Mouse (Mus musculus) retina, postnatal 1 day (tissue): Measurements from ENCODE around the gene Tra2a.
"Not testable (repeated sequence)": the region's sequence is repeated elsewhere in the genome, so short reads cannot be mapped to it uniquely, and the experiment has no call there.

Source experiments
- DNase-seq: peaks from one replicate; pipeline ENCODE4 v3.0.0-alpha.2; 2012

Gene Tra2a

GRCm38 (mm10) chr6:49263847-49264243 is at the start of gene Tra2a:
TSS of gene Tra2a (minus strand) at chr6:49264033.
- peak; percentile 98 for DNase-seq

GRCm38 (mm10) chr6:49298286-49298685 is 34.5 kb upstream of the Tra2a start:
- no peak for DNase-seq

DNA sequence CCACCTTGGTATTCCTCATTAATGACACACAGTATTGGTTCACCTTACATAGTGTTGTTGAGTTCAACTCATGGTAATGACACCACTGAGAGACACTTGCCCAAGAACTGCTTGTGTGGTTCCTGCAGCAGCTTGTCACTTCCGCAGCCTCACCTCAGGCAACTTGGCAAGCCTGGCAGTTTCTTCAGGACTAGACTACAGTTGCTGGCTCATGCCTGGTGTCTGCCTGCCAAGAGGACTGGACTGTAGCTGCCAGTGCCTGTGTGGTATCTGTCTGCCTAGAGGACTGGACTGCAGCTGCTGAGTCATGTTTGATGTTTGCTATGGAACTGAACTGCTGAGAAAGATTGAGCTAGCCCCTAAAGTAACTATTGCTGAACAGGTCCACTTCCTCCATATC is 18.3 kb upstream of the Tra2a start:
- DNase-seq = no peak

DNA sequence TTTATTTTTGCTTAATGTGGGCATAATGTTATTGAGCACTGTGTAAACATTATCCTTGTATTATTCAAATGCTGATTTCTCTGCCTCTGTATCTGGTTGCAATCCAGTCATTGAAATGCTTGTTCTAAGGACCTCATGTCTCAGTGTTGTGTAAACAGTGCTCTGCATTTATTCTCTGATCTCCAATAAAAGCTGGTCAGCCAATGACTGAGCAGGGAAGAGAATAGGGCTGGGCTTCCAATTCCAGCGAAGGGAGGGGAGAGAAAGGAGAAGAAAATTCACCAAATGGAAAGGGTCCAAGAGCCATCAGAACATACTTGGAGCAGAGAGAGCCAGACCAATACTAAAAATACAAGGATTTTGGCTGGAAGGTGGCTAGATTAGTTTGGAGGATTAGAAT is 17.1 kb upstream of the Tra2a start:
- DNase-seq = no peak

- no peak for DNase-seq
Observed at GRCm38 (mm10) chr6:49275296-49275695, 11.5 kb upstream of the Tra2a start.

DNA sequence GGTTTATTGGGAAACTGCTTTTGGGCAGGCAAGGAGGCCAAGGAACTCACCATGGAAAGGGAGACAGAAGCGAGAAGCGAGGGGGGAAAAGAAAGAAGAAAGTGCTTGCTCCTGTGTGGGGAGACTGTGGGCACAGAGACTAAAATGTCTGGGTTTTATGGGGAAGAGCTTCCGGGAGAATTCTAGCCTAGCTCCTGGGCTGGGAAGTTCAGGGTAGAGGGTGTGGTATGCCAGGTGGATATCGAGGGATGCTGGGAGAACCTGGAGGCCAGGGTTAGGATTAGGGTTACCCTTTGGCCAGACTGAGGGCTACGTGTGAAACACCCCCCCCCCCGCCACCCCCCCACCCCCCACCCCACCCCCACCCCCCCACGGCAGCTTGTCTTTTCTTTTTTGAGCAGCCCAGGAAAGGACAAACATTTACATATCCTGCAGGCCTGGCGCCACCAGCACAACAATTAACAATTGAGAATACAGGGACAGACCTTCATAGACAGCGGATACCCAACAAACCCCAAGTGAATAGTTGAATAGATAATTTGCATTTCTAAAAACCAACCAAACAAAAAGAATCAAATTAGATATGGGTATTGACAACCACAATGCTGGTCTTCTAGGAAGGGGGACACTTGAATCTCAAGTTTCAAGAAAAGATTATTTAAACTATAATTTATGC is 10.7 kb upstream of the Tra2a start:
- DNase-seq = no peak

DNA sequence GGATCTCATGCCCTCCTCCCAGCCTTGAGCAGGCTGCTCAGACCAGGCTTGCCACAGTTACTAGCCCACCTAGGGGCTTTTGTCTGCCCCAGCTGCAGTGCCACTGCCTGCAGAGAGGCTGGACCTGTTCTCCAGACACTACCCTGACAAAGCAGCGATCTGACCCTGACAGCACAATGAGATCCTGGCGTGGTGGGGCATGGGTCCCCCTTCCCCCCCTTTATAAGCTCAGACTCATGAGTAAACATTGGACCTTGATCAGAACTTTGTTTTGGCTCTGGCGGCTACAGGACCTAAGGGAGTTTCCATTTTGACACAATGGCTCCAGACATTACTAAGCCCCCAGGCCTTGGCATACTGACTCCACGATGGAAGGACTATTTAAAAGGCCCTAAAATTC is 10.1 kb upstream of the Tra2a start:
- no peak for DNase-seq

- DNase-seq = no peak
Observed at GRCm38 (mm10) chr6:49272863-49273262, 9.0 kb upstream of the Tra2a start.

DNA sequence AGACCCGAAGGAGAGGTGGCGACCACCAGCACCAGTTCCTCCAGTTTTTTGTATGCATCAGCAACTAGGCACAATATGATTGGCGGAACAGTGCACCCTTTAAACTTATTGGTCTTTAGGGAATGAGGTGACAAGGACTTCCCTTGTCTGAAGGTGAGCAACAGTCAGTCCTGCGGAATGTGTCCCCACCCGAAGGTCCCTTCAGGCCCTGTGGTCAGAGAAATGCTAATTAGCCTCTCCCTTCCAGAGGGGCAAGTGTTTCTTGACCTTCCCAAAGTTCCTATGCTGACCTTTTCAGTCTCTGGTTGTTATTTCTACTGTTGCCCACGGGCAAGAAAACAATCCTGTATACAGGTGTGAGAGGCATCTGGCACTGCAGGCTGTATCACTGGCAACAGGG is 8.0 kb upstream of the Tra2a start:
- DNase-seq = no peak

- no peak for DNase-seq
Observed at GRCm38 (mm10) chr6:49269923-49270322, 6.1 kb upstream of the Tra2a start.

DNA sequence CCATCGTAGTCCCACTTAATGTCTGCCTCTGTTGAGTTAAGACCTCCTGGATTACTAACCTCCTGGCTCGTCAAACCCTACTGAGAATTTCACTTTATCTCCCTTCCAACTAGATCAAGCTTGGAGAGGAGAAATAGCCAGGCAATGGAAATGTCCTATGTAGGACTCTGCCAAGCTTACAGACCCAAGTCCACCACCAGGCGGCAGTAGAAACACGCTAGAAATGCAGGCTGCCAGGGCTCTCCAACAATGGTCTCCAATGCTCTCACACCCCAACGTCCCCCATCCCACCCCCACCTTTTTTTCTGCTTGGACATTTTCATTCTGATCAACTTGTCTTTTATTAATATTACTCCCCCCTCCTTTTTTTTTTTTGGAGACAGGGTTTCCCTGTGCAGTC is 5.4 kb upstream of the Tra2a start:
- peak; percentile 86 for DNase-seq

GRCm38 (mm10) chr6:49267686-49268085 is 3.9 kb upstream of the Tra2a start:
- no peak for DNase-seq

DNA sequence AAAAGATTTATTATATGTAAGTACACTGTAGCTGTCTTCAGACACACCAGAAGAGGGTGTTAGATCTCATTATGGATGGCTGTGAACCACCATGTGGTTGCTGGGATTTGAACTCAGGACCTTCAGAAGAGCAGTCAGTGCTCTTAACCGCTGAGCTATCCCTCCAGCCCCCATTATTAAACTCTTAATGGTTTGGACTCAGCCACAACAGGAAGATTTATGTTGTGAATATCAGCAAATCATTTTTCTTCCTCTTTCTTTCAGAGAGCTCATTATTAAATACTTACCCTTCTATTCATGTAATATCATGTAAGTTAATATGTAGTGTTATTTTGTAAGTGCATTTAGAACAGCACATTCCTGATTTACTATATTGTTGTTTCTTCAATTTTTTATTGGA is 1.4 kb upstream of the Tra2a start:
- not testable (repeated sequence) for DNase-seq

DNA sequence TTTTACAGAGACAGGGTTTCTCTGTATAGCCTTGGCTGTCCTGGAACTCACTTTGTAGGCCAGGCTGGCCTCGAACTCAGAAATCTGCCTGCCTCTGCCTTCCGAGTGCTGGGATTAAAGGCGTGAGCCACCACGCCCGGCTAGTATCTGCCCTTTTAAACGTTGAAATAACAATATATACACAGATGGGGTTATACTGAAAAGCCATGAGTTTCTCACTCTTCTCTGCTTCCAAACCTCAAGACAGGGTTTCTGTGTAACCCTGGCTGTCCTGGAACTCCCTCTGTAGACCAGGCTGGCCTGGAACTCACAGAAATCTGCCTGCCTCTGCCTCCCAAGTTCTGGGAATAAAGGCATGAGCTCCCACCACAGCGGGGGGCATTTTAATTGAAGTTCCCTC is 613 bp upstream of the Tra2a start:
- not testable (repeated sequence) for DNase-seq

GRCm38 (mm10) chr6:49263081-49263846 is 569 bp downstream of the Tra2a start:
- DNase-seq = peak; percentile 58

DNA sequence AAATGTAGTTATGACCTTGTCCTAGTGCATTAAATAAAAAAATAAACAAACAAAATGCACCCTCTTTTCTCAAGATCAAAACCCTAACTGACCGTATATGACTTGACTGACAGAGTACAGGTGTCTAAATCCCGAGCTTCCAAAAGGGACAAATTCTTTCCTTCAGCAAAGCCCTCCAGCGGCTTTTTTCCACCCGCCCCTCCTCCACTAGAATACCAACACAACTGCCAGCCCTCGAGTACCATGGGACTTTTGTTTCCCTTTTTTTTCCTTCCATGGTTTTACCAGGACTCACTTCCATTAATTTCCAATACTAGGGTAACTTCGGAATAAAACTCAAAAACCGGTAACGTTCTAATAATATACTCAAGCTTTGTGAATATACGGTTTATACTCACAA is 1.4 kb downstream of the Tra2a start:
- DNase-seq = peak; percentile 40

GRCm38 (mm10) chr6:49259711-49260110 is 4.1 kb downstream of the Tra2a start:
- DNase-seq = no peak

- no peak for DNase-seq
Observed at GRCm38 (mm10) chr6:49257880-49258279, 6.0 kb downstream of the Tra2a start.

DNA sequence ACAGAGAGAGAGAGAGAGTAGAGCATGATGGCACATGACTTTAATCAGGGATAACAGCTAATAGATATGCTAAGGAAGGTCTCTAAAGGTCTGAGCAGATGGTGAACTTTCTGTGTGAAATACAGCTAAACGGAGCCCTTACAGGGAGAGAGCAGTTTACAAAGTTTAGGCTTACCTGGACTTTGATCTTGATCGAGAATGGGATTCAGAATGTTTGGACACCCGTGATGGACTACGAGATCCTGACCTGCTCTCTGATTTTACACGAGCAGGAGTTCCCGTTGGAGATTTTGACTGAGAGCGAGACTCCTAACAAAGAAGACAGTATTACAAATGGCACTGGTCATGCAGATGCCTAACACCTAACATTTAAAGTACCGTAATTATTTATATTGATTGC is 11.6 kb downstream of the Tra2a start:
- DNase-seq = no peak

- DNase-seq = no peak
Observed at GRCm38 (mm10) chr6:49251199-49251598, 12.6 kb downstream of the Tra2a start.

DNA sequence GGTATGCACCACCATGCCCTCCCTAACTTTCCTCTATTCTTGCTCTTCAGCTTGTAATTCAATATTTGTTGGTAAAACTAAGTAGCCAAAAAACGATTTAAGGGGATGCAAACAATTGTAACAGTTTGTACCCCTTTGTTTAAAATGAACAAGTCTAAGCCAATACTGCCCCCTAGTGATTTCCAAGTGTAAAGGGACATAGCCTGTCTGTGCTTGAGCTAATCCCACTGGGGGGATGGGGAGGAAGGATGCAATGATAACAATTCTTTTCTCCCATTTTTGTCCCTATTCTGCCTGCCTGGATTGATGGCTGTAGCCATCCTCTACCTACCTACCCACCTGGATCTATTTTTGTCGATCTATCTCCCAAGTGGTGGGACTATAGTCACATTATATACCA is 16.6 kb downstream of the Tra2a start:
- peak; percentile 78 for DNase-seq

GRCm38 (mm10) chr6:49242331-49242730 is 21.5 kb downstream of the Tra2a start:
- no peak for DNase-seq

GRCm38 (mm10) chr6:49241562-49241961 is 22.3 kb downstream of the Tra2a start:
- no peak for DNase-seq

GRCm38 (mm10) chr6:49236331-49236730 is 27.5 kb downstream of the Tra2a start:
- DNase-seq = peak; percentile 68

GRCm38 (mm10) chr6:49233356-49233755 is 30.5 kb downstream of the Tra2a start:
- peak; percentile 44 for DNase-seq
